Mouse (Mus musculus) ES-E14 (cell line): ENCODE results near the gene Homer3. TPM values are rescaled to one million over a fixed set of nuclear protein-coding genes. Genes with fewer than 3 reads are reported as not detected.

ENCODE experiments used
- DNase-seq: peaks from one replicate; pipeline ENCODE4 v3.0.0-alpha.2; 2013; ENCODE audit warnings: low read depth, low spot score
- H3K27ac ChIP-seq: 2 replicates; pipeline ENCODE4 v1.5.1; 2012; ENCODE audit warnings: low read depth, mild to moderate bottlenecking, low read length, moderate library complexity, mixed read lengths; ENCODE audit not compliant: poor library complexity, insufficient read depth, severe bottlenecking
- H3K36me3 ChIP-seq: 2 replicates; pipeline ENCODE4 v1.6.1; 2012; ENCODE audit warnings: mild to moderate bottlenecking, low read length, moderate library complexity, mixed read lengths; ENCODE audit not compliant: control insufficient read depth, poor library complexity, insufficient read depth, severe bottlenecking
- H3K4me1 ChIP-seq, 2 experiments: fragments of 150-350 bp in 1 of 2; sonication (generic) in 1 of 2; 2 replicates each; pipeline ENCODE4 v1.6.1; 2012; ENCODE audit warnings: low read length in 2 of 2, mild to moderate bottlenecking in 1 of 2, mixed read lengths in 1 of 2; ENCODE audit not compliant: control insufficient read depth in 2 of 2, insufficient read depth in 2 of 2, poor library complexity in 1 of 2
- H3K4me3 ChIP-seq, 2 experiments: fragments of 150-350 bp in 1 of 2; sonication (generic) in 1 of 2; 2 replicates each; pipeline ENCODE4 v1.5.1; 2012; ENCODE audit warnings: low read length in 2 of 2, low read depth in 1 of 2, mild to moderate bottlenecking in 1 of 2, mixed read lengths in 1 of 2; ENCODE audit not compliant: insufficient read depth in 1 of 2, poor library complexity in 1 of 2, severe bottlenecking in 1 of 2
- H3K9ac ChIP-seq: 2 replicates; pipeline ENCODE4 v1.6.1; 2012; ENCODE audit warnings: low read depth, mild to moderate bottlenecking, low read length, mixed read lengths; ENCODE audit not compliant: poor library complexity, insufficient read depth, severe bottlenecking
- H3K9me3 ChIP-seq: fragments of 150-350 bp; sonication (generic); 2 replicates; pipeline ENCODE4 v1.6.1; 2012; ENCODE audit warnings: low read depth, mild to moderate bottlenecking, low read length; ENCODE audit not compliant: control insufficient read depth, insufficient read depth
- CHD2 ChIP-seq: IDR thresholded peaks from 2 replicates; pipeline ENCODE4 v1.6.1; 2014; ENCODE audit warnings: mild to moderate bottlenecking, low read depth, low read length, inconsistent platforms
- HCFC1 ChIP-seq: IDR thresholded peaks from 2 replicates; pipeline ENCODE4 v1.6.1; 2012; ENCODE audit warnings: low read length, inconsistent platforms, borderline replicate concordance; ENCODE audit not compliant: insufficient read depth
- MAFK ChIP-seq: IDR thresholded peaks from 2 replicates; pipeline ENCODE4 v1.6.1; 2014; ENCODE audit warnings: mild to moderate bottlenecking, low read depth, low read length, inconsistent platforms; ENCODE audit not compliant: insufficient read depth
- ZC3H11A ChIP-seq: IDR thresholded peaks from 2 replicates; pipeline ENCODE4 v1.6.1; 2012; ENCODE audit warnings: low read depth, mild to moderate bottlenecking, inconsistent platforms, low read length, borderline replicate concordance
- ZNF384 ChIP-seq: IDR thresholded peaks from 2 replicates; pipeline ENCODE4 v1.6.1; 2012; ENCODE audit warnings: low read depth, low read length, inconsistent platforms
- in situ Hi-C, 2 experiments: fragments of 600-800 bp; cut with MboI; formaldehyde crosslinking; loops; one replicate each; pipeline ENCODE4 v1.15.1; 2025; ENCODE audit warnings: low sequenced_read_pairs in 2 of 2, inconsistent platforms in 1 of 2; ENCODE audit not compliant: unreplicated experiment in 2 of 2
- total RNA-seq: library from RNA; depleted of rRNA; stranded (reverse); fragments of 300-350 nt; gene quantifications from 2 replicates; pipeline ENCODE4 v1.2.3, GENCODE M21; 2012

The Homer3 gene
- total RNA-seq, 1 experiment: 34.4 TPM

DNA sequence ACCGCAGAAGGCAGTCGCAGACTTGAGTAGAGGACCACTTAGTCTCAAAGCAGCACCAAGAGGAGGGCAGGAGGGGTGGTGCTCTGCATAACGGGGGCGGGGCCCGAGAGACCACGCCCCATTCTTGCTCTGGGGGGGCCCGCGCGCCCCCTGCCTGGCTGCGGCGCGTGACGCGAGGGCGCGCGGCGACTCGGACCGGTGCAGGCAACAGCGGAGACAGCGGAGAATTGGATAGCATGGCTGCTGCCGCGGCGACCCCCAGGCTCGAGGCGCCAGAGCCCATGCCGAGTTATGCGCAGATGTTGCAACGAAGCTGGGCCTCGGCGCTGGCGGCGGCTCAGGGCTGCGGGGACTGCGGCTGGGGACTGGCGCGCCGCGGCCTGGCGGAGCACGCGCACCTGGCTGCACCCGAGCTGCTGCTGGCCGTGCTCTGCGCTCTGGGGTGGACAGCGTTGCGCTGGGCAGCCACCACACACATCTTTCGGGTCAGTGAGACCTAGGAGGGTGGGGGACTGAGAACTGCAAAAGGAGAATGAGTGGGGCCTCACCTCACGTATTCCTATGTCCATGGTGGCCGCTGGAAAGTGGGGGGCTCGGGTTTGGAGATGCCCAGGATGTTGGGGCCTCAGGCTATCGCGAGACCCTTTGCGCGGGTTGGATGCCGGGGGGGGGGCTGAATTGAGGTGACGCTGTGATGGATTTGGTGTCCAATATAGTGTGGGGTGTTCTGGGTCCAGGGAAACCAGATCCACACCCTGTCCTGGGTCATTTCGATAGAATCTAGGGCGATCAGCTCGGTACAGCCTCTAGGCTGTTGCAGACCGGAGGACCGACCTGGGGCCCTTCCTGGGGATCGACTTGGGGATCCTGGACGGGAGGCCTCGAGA is 33.2 kb downstream of the Homer3 start, which contains the start of gene Cers1:
Gene Cers1 (plus strand): TSS at position 152 of the 887 bp plus-strand sequence.
- in situ Hi-C loops: no loop called here
- Histone ChIP-seq H3K9ac (peak within 1 kb of the TSS; percentile 62), H3K4me3 (peak within 1 kb of the TSS; percentile 71 to 72), H3K27ac (no peak within 1 kb of the TSS), H3K4me1 (peaks cover 0 to 7% of the 10 kb centered on the region in 2 experiments; a peak in 1 of 4 replicates), H3K36me3 (peaks cover 16% of the 10 kb centered on the region; the same call in 1 of the 2 replicates), H3K9me3 (no peaks in the 10 kb centered on the region)
- TF ChIP-seq CHD2 (peak; percentile 87), HCFC1 (0 out of 2 replicates have a peak, but pooled peaks have one; percentile 39), ZC3H11A (no peak)
- DNase-seq: peak; percentile 35

- H3K27ac ChIP-seq: no peak overlapping the region
- in situ Hi-C loops: no loop called here
- peaks cover 12% of the 10 kb centered on the region; the same call in 1 of the 2 replicates for H3K36me3 ChIP-seq
- no peaks in the 10 kb centered on the region for H3K9me3 ChIP-seq
- peak overlapping the region; percentile 71 to 72; a peak in 3 of 4 replicates for H3K4me3 ChIP-seq
- peaks cover 0 to 7% of the 10 kb centered on the region in 2 experiments; a peak in 1 of 4 replicates for H3K4me1 ChIP-seq
- peak overlapping the region; percentile 62; the same call in 1 of the 2 replicates for H3K9ac ChIP-seq
- peak; percentile 76 for DNase-seq
- no peak for TF ChIP-seq ZC3H11A
Observed at GRCm38 (mm10) chr8:70316511-70317504, 34.2 kb downstream of the Homer3 start.

DNA sequence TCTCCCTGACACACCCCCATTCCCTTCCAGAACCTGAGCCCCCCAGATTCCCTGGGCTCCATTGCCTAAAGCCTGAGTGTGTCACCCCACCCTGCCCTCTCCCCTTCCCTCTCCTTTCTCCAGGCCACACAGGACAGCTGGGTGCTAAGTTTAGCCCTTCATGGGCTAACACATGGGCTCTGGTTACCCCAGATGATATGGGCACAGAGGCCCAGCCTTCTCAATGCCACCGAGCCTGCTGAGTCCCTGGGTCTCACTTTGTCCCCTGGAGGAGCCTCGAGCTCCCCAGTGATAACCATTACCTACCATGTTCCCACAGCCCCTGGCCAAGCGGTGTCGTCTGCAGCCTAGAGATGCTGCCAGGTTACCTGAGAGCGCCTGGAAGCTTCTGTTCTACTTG is 35.2 kb downstream of the Homer3 start:
- no peak overlapping the region for H3K27ac ChIP-seq
- peaks cover 0 to 7% of the 10 kb centered on the region in 2 experiments; a peak in 1 of 4 replicates for H3K4me1 ChIP-seq
- in situ Hi-C loops: no loop called here
- no peak for DNase-seq
- no peaks in the 10 kb centered on the region for H3K9me3 ChIP-seq
- no peak for TF ChIP-seq HCFC1
- no peak for TF ChIP-seq ZC3H11A
- TF ChIP-seq MAFK: no peak
- no peak for TF ChIP-seq CHD2
- TF ChIP-seq ZNF384: no peak
- H3K36me3 ChIP-seq: peaks cover 13% of the 10 kb centered on the region; the same call in 1 of the 2 replicates
- H3K9ac ChIP-seq: no peak overlapping the region
- no peak overlapping the region for H3K4me3 ChIP-seq

GRCm38 (mm10) chr8:70323716-70324115 is 41.1 kb downstream of the Homer3 start:
- Histone ChIP-seq H3K27ac (no peak overlapping the region), H3K4me3 (no peak overlapping the region), H3K4me1 (no peaks in the 10 kb centered on the region), H3K9ac (no peak overlapping the region), H3K9me3 (no peaks in the 10 kb centered on the region), H3K36me3 (peaks cover 8% of the 10 kb centered on the region; the same call in 1 of the 2 replicates)
- in situ Hi-C loops: no loop called here
- no peak for TF ChIP-seq ZC3H11A
- TF ChIP-seq ZNF384: no peak
- TF ChIP-seq MAFK: no peak
- no peak for TF ChIP-seq HCFC1
- no peak for TF ChIP-seq CHD2
- no peak for DNase-seq
